Mouse (Mus musculus): ENCODE measurements around the gene P4htm. TPM values are rescaled to one million over a fixed set of nuclear protein-coding genes. Genes with fewer than 3 reads are reported as not detected.

Gene P4htm
- polyA plus RNA-seq, 1 experiment from 2014 or later: 6.7 TPM

DNA sequence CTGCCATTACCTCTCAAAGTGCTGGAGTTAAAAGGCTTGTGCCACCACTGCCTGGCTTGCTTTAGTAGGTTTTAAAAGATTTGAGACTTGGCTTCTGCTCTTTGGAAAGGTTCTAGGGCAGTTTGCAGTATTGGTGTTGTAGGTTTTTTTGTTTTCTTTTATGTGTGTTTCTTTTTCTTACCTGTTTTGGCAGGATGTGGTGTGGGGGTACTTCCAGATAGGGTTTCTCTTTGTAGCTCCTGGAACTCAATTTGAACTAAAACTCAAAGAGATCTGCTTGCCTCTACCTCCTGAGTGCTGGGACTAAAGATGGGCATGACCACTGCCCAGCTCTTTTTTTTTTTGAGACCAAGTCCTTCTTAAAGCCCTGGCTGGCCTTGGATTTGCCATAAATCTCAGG lies 56.6 kb downstream of the P4htm start:
- Histone ChIP-seq H3K9ac (ENCODE audit: low read depth, low read length) (no peak overlapping the region), H3K27me3 (ENCODE audit: control insufficient read depth, insufficient read depth, low read length) (no peaks in the 10 kb centered on the region), H3K36me3 (ENCODE audit: control insufficient read depth, insufficient read depth, low read length) (peaks cover 27% of the 10 kb centered on the region; the same call in 1 of the 2 replicates), H3K9me3 (ENCODE audit: control insufficient read depth, low read length) (no peaks in the 10 kb centered on the region), H3K4me3 (ENCODE audit: low read depth, low read length) (no peak overlapping the region), H3K4me1 (replicated peaks; ENCODE audit: control insufficient read depth, insufficient read depth, low read length) (no peaks in the 10 kb centered on the region), H3K27ac (ENCODE audit: low read depth, low read length) (no peak overlapping the region), H3K4me2 (replicated peaks; ENCODE audit: low read depth, low read length) (no peak overlapping the region)
- no peak for ATAC-seq (ENCODE audit: low FRiP score)
- DNase-seq (ENCODE audit: low spot score): no peak

DNA sequence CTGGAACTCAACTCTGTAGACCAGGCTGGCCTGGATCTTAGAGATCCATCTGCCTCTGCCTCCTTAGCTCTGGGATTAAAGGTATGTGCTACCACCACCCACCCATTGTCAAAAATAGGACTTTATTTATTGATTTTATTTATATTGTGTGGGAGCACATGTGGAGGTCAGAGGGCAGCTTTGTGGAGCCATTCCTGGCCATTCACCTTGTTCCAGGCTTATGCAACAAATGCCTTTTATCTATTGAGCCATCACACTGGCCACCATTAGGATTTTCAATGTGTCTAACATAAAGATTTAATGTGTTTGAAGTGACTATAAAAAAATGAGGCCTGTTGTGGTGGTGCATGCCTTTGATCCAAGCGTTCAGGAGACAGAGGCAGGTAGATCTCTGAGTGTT lies 66.0 kb downstream of the P4htm start:
- Histone ChIP-seq H3K4me1 (replicated peaks; ENCODE audit: control insufficient read depth, insufficient read depth, low read length) (no peaks in the 10 kb centered on the region), H3K4me2 (replicated peaks; ENCODE audit: low read depth, low read length) (no peak overlapping the region), H3K9ac (ENCODE audit: low read depth, low read length) (no peak overlapping the region), H3K27me3 (ENCODE audit: control insufficient read depth, insufficient read depth, low read length) (no peaks in the 10 kb centered on the region), H3K4me3 (ENCODE audit: low read depth, low read length) (no peak overlapping the region), H3K27ac (ENCODE audit: low read depth, low read length) (no peak overlapping the region), H3K36me3 (ENCODE audit: control insufficient read depth, insufficient read depth, low read length) (peaks cover 25% of the 10 kb centered on the region), H3K9me3 (ENCODE audit: control insufficient read depth, low read length) (no peaks in the 10 kb centered on the region)
- ATAC-seq (ENCODE audit: low FRiP score) (no peak), DNase-seq (ENCODE audit: low spot score) (no peak)
- 98% methylated on average over 1 of the region's 1 CpGs for WGBS

DNA sequence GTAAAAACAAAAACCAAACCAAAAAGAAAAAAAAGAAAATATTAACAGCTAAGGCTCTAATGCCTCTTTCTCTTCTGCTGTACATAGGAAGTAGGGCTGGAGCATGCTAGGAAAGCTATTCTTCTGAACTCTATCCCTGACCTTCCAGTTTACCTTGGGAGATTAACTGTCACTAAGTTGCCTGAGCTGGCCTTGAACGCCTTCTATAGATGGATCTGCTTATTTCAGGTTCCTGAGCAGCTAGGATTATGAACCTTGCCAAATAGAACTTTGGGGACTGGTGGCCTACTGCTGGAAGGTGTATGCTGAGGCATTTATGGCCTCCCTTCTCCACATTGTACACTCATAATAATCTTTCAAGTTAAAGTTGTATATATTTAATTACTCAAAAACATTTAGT lies 66.5 kb downstream of the P4htm start:
- Histone ChIP-seq H3K36me3 (ENCODE audit: control insufficient read depth, insufficient read depth, low read length) (peaks cover 25% of the 10 kb centered on the region), H3K27ac (ENCODE audit: low read depth, low read length) (no peak overlapping the region), H3K27me3 (ENCODE audit: control insufficient read depth, insufficient read depth, low read length) (no peaks in the 10 kb centered on the region), H3K9ac (ENCODE audit: low read depth, low read length) (no peak overlapping the region), H3K9me3 (ENCODE audit: control insufficient read depth, low read length) (no peaks in the 10 kb centered on the region), H3K4me3 (ENCODE audit: low read depth, low read length) (no peak overlapping the region), H3K4me2 (replicated peaks; ENCODE audit: low read depth, low read length) (no peak overlapping the region), H3K4me1 (replicated peaks; ENCODE audit: control insufficient read depth, insufficient read depth, low read length) (no peaks in the 10 kb centered on the region)
- ATAC-seq (ENCODE audit: low FRiP score) (no peak), DNase-seq (ENCODE audit: low spot score) (no peak)
- WGBS: 94% methylated on average over 1 of the region's 1 CpGs

MicroRNAs within 50 kb of the gene (microRNA counts, 519-probe panel; counts per million panel counts)
- microRNA mmu-miR-191: 4,696 counts per million, percentile 56 among the panel's probes with 10 or more counts
- 3,467 counts per million, percentile 23 among the panel's probes with 10 or more counts for microRNA mmu-miR-425

Other genes with a start within 250 kb of the P4htm start
- gene Usp4, start 249.8 kb downstream of the P4htm start, polyA plus RNA-seq (2014; fragmentation: Nextera tagmentation; extraction: Ambion mirVana): 131 and 143 TPM in 2 replicates
- gene 1700102P08Rik, start 204.9 kb downstream of the P4htm start, polyA plus RNA-seq (2014; fragmentation: Nextera tagmentation; extraction: Ambion mirVana): 1.0 and 1.8 TPM in 2 replicates
- gene Ccdc36, start 169.2 kb downstream of the P4htm start, polyA plus RNA-seq (2014; fragmentation: Nextera tagmentation; extraction: Ambion mirVana): 1.3 and 1.6 TPM in 2 replicates
- not detected in 2 replicates for gene BC048562, start 161.2 kb downstream of the P4htm start, polyA plus RNA-seq (2014; fragmentation: Nextera tagmentation; extraction: Ambion mirVana)
- 44.1 TPM in 2 replicates for gene Ccdc71, start 137.1 kb downstream of the P4htm start, polyA plus RNA-seq (2014; fragmentation: Nextera tagmentation; extraction: Ambion mirVana)
- gene Klhdc8b, start 136.1 kb downstream of the P4htm start, polyA plus RNA-seq (2014; fragmentation: Nextera tagmentation; extraction: Ambion mirVana): 23.8 and 28.8 TPM in 2 replicates
- 11.3 and 13.4 TPM in 2 replicates for gene Lamb2, start 117.9 kb downstream of the P4htm start, polyA plus RNA-seq (2014; fragmentation: Nextera tagmentation; extraction: Ambion mirVana)
- gene Usp19, start 107.1 kb downstream of the P4htm start, polyA plus RNA-seq (2014; fragmentation: Nextera tagmentation; extraction: Ambion mirVana): 58.9 and 60.4 TPM in 2 replicates
- 98.1 and 101 TPM in 2 replicates for gene Qars, start 90.0 kb downstream of the P4htm start, polyA plus RNA-seq (2014; fragmentation: Nextera tagmentation; extraction: Ambion mirVana)
- 154 and 166 TPM in 2 replicates for gene Qrich1, start 80.9 kb downstream of the P4htm start, polyA plus RNA-seq (2014; fragmentation: Nextera tagmentation; extraction: Ambion mirVana)
- 163 and 169 TPM in 2 replicates for gene Impdh2, start 37.4 kb downstream of the P4htm start, polyA plus RNA-seq (2014; fragmentation: Nextera tagmentation; extraction: Ambion mirVana)
- 58.8 and 59.4 TPM in 2 replicates for gene Ndufaf3, start 30.2 kb downstream of the P4htm start, polyA plus RNA-seq (2014; fragmentation: Nextera tagmentation; extraction: Ambion mirVana)
- 175 and 177 TPM in 2 replicates for gene Dalrd3, start 27.8 kb downstream of the P4htm start, polyA plus RNA-seq (2014; fragmentation: Nextera tagmentation; extraction: Ambion mirVana)
- gene Wdr6, start 18.9 kb downstream of the P4htm start, polyA plus RNA-seq (2014; fragmentation: Nextera tagmentation; extraction: Ambion mirVana): 114 and 124 TPM in 2 replicates
- gene Arih2, start 51.7 kb upstream of the P4htm start, polyA plus RNA-seq (2014; fragmentation: Nextera tagmentation; extraction: Ambion mirVana): 41.6 and 49.1 TPM in 2 replicates
- 22.8 and 27.5 TPM in 2 replicates for gene Slc25a20, start 64.4 kb upstream of the P4htm start, polyA plus RNA-seq (2014; fragmentation: Nextera tagmentation; extraction: Ambion mirVana)
- gene Prkar2a, start 91.6 kb upstream of the P4htm start, polyA plus RNA-seq (2014; fragmentation: Nextera tagmentation; extraction: Ambion mirVana): 45.0 and 52.0 TPM in 2 replicates
- 122 and 136 TPM in 2 replicates for gene Ip6k2, start 186.1 kb upstream of the P4htm start, polyA plus RNA-seq (2014; fragmentation: Nextera tagmentation; extraction: Ambion mirVana)
- gene Nckipsd, start 210.7 kb upstream of the P4htm start, polyA plus RNA-seq (2014; fragmentation: Nextera tagmentation; extraction: Ambion mirVana): 10.5 and 13.0 TPM in 2 replicates
- 10.1 and 16.8 TPM in 2 replicates for gene Celsr3, start 228.7 kb upstream of the P4htm start, polyA plus RNA-seq (2014; fragmentation: Nextera tagmentation; extraction: Ambion mirVana)

Measured in hindbrain, embryonic 11.5 days (tissue).